Mouse (Mus musculus) ES-Bruce4 (cell line): ENCODE results near the gene Gm1673. TPM values are rescaled to one million over a fixed set of nuclear protein-coding genes. Genes with fewer than 3 reads are reported as not detected.
"Not testable (repeated sequence)": the region's sequence is repeated elsewhere in the genome, so short reads cannot be mapped to it uniquely, and the experiment has no call there.

Experiments
- H3K27ac ChIP-seq: 2 replicates; pipeline ENCODE4 v1.5.1; 2012; ENCODE audit warnings: low read length, inconsistent platforms; ENCODE audit not compliant: insufficient read depth
- H3K27me3 ChIP-seq: 2 replicates; pipeline ENCODE4 v1.6.1; 2012; ENCODE audit warnings: mild to moderate bottlenecking, low read length, inconsistent platforms; ENCODE audit not compliant: control insufficient read depth, poor library complexity, insufficient read depth, severe bottlenecking
- H3K36me3 ChIP-seq: 2 replicates; pipeline ENCODE4 v1.6.1; 2012; ENCODE audit warnings: inconsistent platforms, mild to moderate bottlenecking, low read length, moderate library complexity; ENCODE audit not compliant: control insufficient read depth, poor library complexity, insufficient read depth, severe bottlenecking
- H3K4me1 ChIP-seq: one replicate; pipeline ENCODE4 v1.8.1; 2011; ENCODE audit warnings: low read length; ENCODE audit not compliant: control insufficient read depth, insufficient read depth
- H3K4me3 ChIP-seq: 2 replicates; pipeline ENCODE4 v1.5.1; 2011; ENCODE audit warnings: low read depth, mild to moderate bottlenecking, low read length
- H3K9ac ChIP-seq: 2 replicates; pipeline ENCODE4 v1.6.1; 2012; ENCODE audit warnings: low read depth, mild to moderate bottlenecking, inconsistent platforms; ENCODE audit not compliant: poor library complexity, severe bottlenecking
- H3K9me3 ChIP-seq: replicated peaks from 2 replicates; pipeline ENCODE4 v1.6.1; 2012; ENCODE audit warnings: mild to moderate bottlenecking, low read length, inconsistent platforms; ENCODE audit not compliant: control insufficient read depth, poor library complexity, insufficient read depth, severe bottlenecking
- CTCF ChIP-seq: IDR thresholded peaks from one replicate; pipeline ENCODE4 v1.8.1; 2011; ENCODE audit warnings: low read depth, low read length
- EP300 ChIP-seq: IDR thresholded peaks from 2 replicates; pipeline ENCODE4 v1.6.1; 2011; ENCODE audit warnings: low read depth, low read length; ENCODE audit not compliant: insufficient read depth
- POLR2A ChIP-seq: IDR thresholded peaks from one replicate; pipeline ENCODE4 v1.8.1; 2011; ENCODE audit warnings: low read length; ENCODE audit not compliant: insufficient read depth
- polyA plus RNA-seq: library from polyadenylated mRNA; stranded (reverse); fragments of >200 nt; gene quantifications from 2 replicates; pipeline ENCODE4 v1.2.4, GENCODE M21; 2011; ENCODE audit warnings: low read depth; ENCODE audit not compliant: missing spikeins, insufficient read depth, insufficient read length

The Gm1673 gene
- polyA plus RNA-seq, 1 experiment, result 1.9 TPM

GRCm38 (mm10) chr5:33937230-33937629 lies 46.0 kb upstream of the Gm1673 start:
- Histone ChIP-seq H3K4me1 (peaks cover 2% of the 10 kb centered on the region), H3K27me3 (no peaks in the 10 kb centered on the region), H3K36me3 (no peaks in the 10 kb centered on the region), H3K27ac (no peak overlapping the region), H3K9ac (no peak overlapping the region; the same call in 1 of the 2 replicates), H3K4me3 (no peak overlapping the region), H3K9me3 (no peaks in the 10 kb centered on the region)
- TF ChIP-seq EP300 (no peak), POLR2A (no peak), CTCF (no peak)

DNA sequence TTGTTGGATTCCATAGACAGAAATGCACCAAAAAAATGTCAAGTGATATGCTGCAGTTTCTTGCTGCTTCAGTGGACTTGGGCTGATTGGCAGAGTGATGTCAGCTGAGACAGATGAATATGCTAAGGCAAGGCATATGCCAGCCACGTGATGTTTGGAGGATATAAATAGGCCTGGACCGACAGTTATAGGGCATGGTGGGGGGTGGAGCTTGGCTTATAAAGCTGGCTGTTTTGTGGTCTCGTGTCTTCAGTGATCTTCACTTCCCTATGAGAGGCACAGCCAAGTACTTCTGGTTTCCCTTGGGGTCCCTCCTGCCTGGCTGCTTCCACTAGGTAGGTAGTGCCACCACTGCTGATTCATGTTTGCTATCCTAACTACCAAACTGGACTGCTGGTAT lies 44.8 kb upstream of the Gm1673 start:
- no peak for TF ChIP-seq EP300
- no peak for TF ChIP-seq CTCF
- no peak for TF ChIP-seq POLR2A
- H3K9me3 ChIP-seq, result no peaks in the 10 kb centered on the region
- no peaks in the 10 kb centered on the region for H3K4me1 ChIP-seq
- no peak overlapping the region for H3K9ac ChIP-seq
- H3K36me3 ChIP-seq, result no peaks in the 10 kb centered on the region
- H3K27me3 ChIP-seq, result no peaks in the 10 kb centered on the region
- H3K4me3 ChIP-seq, result no peak overlapping the region
- no peak overlapping the region for H3K27ac ChIP-seq

- H3K27ac ChIP-seq, H3K9ac ChIP-seq, H3K4me3 ChIP-seq, H3K27me3 ChIP-seq, H3K36me3 ChIP-seq, H3K4me1 ChIP-seq: not testable (repeated sequence)
- H3K9me3 ChIP-seq, result peaks cover 15% of the 10 kb centered on the region
- peak; percentile 24 for TF ChIP-seq CTCF
These were observed 36.2 kb upstream of the Gm1673 start for GRCm38 (mm10) chr5:33947035-33947434.

DNA sequence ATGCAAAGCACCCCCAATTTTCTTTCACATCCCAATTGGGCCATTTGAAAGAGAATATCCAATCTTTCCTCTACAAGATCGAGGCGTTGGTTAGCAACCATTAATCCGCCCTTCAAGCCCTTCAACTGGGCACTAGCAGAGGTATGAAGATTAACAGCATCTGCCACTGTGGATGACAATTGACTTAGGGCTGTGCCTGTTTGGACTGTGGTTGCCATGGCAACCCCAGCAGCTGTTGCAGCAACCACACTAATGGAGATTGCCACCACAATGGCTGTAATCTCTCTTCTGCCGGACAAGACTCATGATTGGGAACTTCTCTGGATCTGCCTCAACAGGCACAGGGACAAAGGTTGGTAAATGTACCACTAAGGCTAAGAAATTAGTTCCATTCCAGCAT lies 34.9 kb upstream of the Gm1673 start:
- Histone ChIP-seq H3K27me3 (no peaks in the 10 kb centered on the region), H3K9me3 (peaks cover 18% of the 10 kb centered on the region), H3K4me3 (no peak overlapping the region), H3K9ac (no peak overlapping the region), H3K36me3 (no peaks in the 10 kb centered on the region), H3K4me1 (no peaks in the 10 kb centered on the region), H3K27ac (no peak overlapping the region)
- TF ChIP-seq CTCF (no peak), POLR2A (no peak), EP300 (no peak)

DNA sequence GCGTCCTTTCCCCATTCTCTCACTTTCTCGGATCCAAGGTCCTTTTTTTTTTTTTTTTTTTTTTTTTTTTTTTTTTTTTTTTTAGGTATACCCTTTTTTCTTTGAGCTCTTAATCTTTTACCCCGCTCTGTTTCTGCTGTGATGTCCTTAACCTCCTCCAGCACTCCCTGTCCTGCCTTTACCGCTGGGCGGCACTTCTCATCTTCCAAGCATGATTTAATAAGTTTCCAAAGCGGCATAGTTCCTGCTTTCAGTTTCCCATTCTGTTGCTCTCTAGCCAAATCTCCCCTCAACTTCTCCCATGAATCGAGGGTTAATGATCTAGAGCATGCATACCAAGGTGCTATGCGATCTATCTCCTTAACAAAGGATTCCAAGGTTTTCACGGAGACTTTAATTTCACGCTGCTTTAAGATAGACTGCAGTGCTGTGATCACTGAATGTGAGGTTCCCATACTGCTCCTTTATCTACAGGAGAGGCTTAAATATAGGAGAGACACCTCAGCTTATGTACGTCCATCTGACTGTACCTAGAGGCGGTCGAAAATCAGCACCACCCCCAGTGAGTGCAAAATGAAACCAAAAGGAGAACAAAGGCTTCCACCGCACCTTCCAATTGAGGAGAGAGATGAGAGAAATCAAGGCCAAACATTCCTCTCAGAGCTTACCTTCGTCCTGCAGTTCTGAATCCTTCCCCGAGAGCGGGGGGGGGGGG lies 29.6 kb upstream of the Gm1673 start:
- Histone ChIP-seq H3K9me3 (peaks cover 10% of the 10 kb centered on the region), H3K9ac (no peak overlapping the region), H3K4me1 (no peaks in the 10 kb centered on the region), H3K27ac (no peak overlapping the region), H3K36me3 (no peaks in the 10 kb centered on the region), H3K4me3 (no peak overlapping the region), H3K27me3 (no peaks in the 10 kb centered on the region)
- no peak for TF ChIP-seq POLR2A
- no peak for TF ChIP-seq CTCF
- TF ChIP-seq EP300, result no peak

- Histone ChIP-seq H3K9me3 (peaks cover 10% of the 10 kb centered on the region), H3K36me3 (no peaks in the 10 kb centered on the region), H3K4me1 (no peaks in the 10 kb centered on the region), H3K9ac (no peak overlapping the region), H3K27me3 (no peaks in the 10 kb centered on the region), H3K4me3 (no peak overlapping the region), H3K27ac (no peak overlapping the region)
- no peak for TF ChIP-seq EP300
- TF ChIP-seq POLR2A, result no peak
- peak; percentile 91 for TF ChIP-seq CTCF
These were observed 28.9 kb upstream of the Gm1673 start for GRCm38 (mm10) chr5:33954354-33954753.
